Mouse (Mus musculus): ENCODE data around the gene Mrpl40. TPM values are rescaled to one million over a fixed set of nuclear protein-coding genes. Genes with fewer than 3 reads are reported as not detected.
"Not testable (repeated sequence)": the region's sequence is repeated elsewhere in the genome, so short reads cannot be mapped to it uniquely, and the experiment has no call there.

The Mrpl40 gene
- 10 to 100 TPM; 39.0 to 40.4 TPM for total RNA-seq (2021)

GRCm38 (mm10) chr16:18876442-18877308, at the start of gene Mrpl40, which contains the start of gene Hira:
Gene Mrpl40, minus strand, starts transcription at chr16:18876862.
Gene Hira, plus strand, starts transcription at chr16:18877037.
- intact Hi-C loops (cut with DNase I): no loop called here
- peak; percentile 87 to 96 for DNase-seq (ENCODE audit: extremely low spot score in 1 of 2, low spot score in 2 of 2)

- intact Hi-C loops (cut with DNase I): no loop called here
- DNase-seq (ENCODE audit: extremely low spot score in 1 of 2, low spot score in 2 of 2): no peak
Measured at GRCm38 (mm10) chr16:18921771-18922170, 45.1 kb upstream of the Mrpl40 start.

GRCm38 (mm10) chr16:18916064-18916463, 39.4 kb upstream of the Mrpl40 start:
- no peak for DNase-seq (ENCODE audit: extremely low spot score in 1 of 2, low spot score in 2 of 2)
- intact Hi-C loops (cut with DNase I): no loop called here

GRCm38 (mm10) chr16:18905648-18906047, 29.0 kb upstream of the Mrpl40 start:
- no peak for DNase-seq (ENCODE audit: extremely low spot score in 1 of 2, low spot score in 2 of 2)
- intact Hi-C loops (cut with DNase I): no loop called here

- intact Hi-C loops (cut with DNase I): no loop called here
- DNase-seq (ENCODE audit: extremely low spot score in 1 of 2, low spot score in 2 of 2): peak in 1 of 2 experiments; percentile 29
Measured at GRCm38 (mm10) chr16:18896429-18896828, 19.8 kb upstream of the Mrpl40 start.

- intact Hi-C loops (cut with DNase I): no loop called here
- DNase-seq (ENCODE audit: extremely low spot score in 1 of 2, low spot score in 2 of 2): no peak
Measured at GRCm38 (mm10) chr16:18895249-18895648, 18.6 kb upstream of the Mrpl40 start.

- no peak for DNase-seq (ENCODE audit: extremely low spot score in 1 of 2, low spot score in 2 of 2)
- intact Hi-C loops (cut with DNase I): no loop called here
Measured at GRCm38 (mm10) chr16:18893840-18894372, 17.2 kb upstream of the Mrpl40 start.

GRCm38 (mm10) chr16:18884044-18884443, 7.4 kb upstream of the Mrpl40 start:
- DNase-seq (ENCODE audit: extremely low spot score in 1 of 2, low spot score in 2 of 2): no peak
- intact Hi-C loops (cut with DNase I): no loop called here

- DNase-seq (ENCODE audit: extremely low spot score in 1 of 2, low spot score in 2 of 2): peak in 1 of 2 experiments; percentile 24
- intact Hi-C loops (cut with DNase I): no loop called here
Measured at GRCm38 (mm10) chr16:18878091-18878720, 1.5 kb upstream of the Mrpl40 start.

- intact Hi-C loops (cut with DNase I): no loop called here
- DNase-seq (ENCODE audit: extremely low spot score in 1 of 2, low spot score in 2 of 2): peak; percentile 40 to 76
Measured at GRCm38 (mm10) chr16:18877386-18878090, 876 bp upstream of the Mrpl40 start.

GRCm38 (mm10) chr16:18876091-18876441, 596 bp downstream of the Mrpl40 start:
- intact Hi-C loops (cut with DNase I): no loop called here
- DNase-seq (ENCODE audit: extremely low spot score in 1 of 2, low spot score in 2 of 2): peak in 1 of 2 experiments; percentile 20

- DNase-seq (ENCODE audit: extremely low spot score in 1 of 2, low spot score in 2 of 2); intact Hi-C loops (cut with DNase I): not testable (repeated sequence)
Measured at GRCm38 (mm10) chr16:18870495-18870894, 6.2 kb downstream of the Mrpl40 start.

GRCm38 (mm10) chr16:18860186-18860585, 16.5 kb downstream of the Mrpl40 start:
- DNase-seq (ENCODE audit: extremely low spot score in 1 of 2, low spot score in 2 of 2): no peak
- intact Hi-C loops (cut with DNase I): no loop called here

- DNase-seq (ENCODE audit: extremely low spot score in 1 of 2, low spot score in 2 of 2): peak in 1 of 2 experiments; percentile 56
- intact Hi-C loops (cut with DNase I): loop anchor here (5.0 kb wide), 1 partner anchor 161 kb away; no protein-coding TSS in a partner anchor
Measured at GRCm38 (mm10) chr16:18858551-18858950, 18.1 kb downstream of the Mrpl40 start.

- DNase-seq (ENCODE audit: extremely low spot score in 1 of 2, low spot score in 2 of 2); intact Hi-C loops (cut with DNase I): not testable (repeated sequence)
Measured at GRCm38 (mm10) chr16:18849521-18850190, 27.0 kb downstream of the Mrpl40 start.

GRCm38 (mm10) chr16:18846301-18846820, 30.3 kb downstream of the Mrpl40 start:
- intact Hi-C loops (cut with DNase I): no loop called here
- DNase-seq (ENCODE audit: extremely low spot score in 1 of 2, low spot score in 2 of 2): no peak

GRCm38 (mm10) chr16:18838346-18838745, 38.3 kb downstream of the Mrpl40 start:
- no peak for DNase-seq (ENCODE audit: extremely low spot score in 1 of 2, low spot score in 2 of 2)
- intact Hi-C loops (cut with DNase I): no loop called here

- intact Hi-C loops (cut with DNase I): no loop called here
- peak; percentile 92 to 95 for DNase-seq (ENCODE audit: extremely low spot score in 1 of 2, low spot score in 2 of 2)
Measured at GRCm38 (mm10) chr16:18836468-18837208, 40.0 kb downstream of the Mrpl40 start, which contains the start of the genes 2510002D24Rik and Gm28539. Gene 2510002D24Rik, plus strand, starts transcription at chr16:18836578. Gene Gm28539, plus strand, starts transcription at chr16:18836584.
